Mouse (Mus musculus) spleen, adult 2 months (tissue): Measurements from ENCODE around the gene Atp1a2. TPM values are rescaled to one million over a fixed set of nuclear protein-coding genes. Genes with fewer than 3 reads are reported as not detected.
"Not testable (repeated sequence)": the region's sequence is repeated elsewhere in the genome, so short reads cannot be mapped to it uniquely, and the experiment has no call there.

Experiments used
- DNase-seq, 2 experiments: peaks; one replicate each; pipeline versions ENCODE4 v3.0.0 to v3.0.0-alpha.2; 2012 to 2021; ENCODE audit warnings: low spot score in 2 of 2, low read depth in 1 of 2
- H3K27ac ChIP-seq: fragments of 200-500 bp; 2 replicates; pipeline ENCODE4 v1.5.1; 2012; ENCODE audit warnings: low read length, inconsistent platforms; ENCODE audit not compliant: insufficient read depth
- H3K27me3 ChIP-seq: fragments of 200-500 bp; 2 replicates; pipeline ENCODE4 v1.6.1; 2012; ENCODE audit warnings: mild to moderate bottlenecking, moderate library complexity, low read length, inconsistent platforms; ENCODE audit not compliant: control insufficient read depth, insufficient read depth
- H3K36me3 ChIP-seq: fragments of 200-500 bp; 2 replicates; pipeline ENCODE4 v1.6.1; 2012; ENCODE audit warnings: mild to moderate bottlenecking, low read length, inconsistent platforms; ENCODE audit not compliant: control insufficient read depth, insufficient read depth
- H3K4me1 ChIP-seq: fragments of 200-500 bp; 2 replicates; pipeline ENCODE4 v1.6.1; 2011; ENCODE audit warnings: inconsistent platforms; ENCODE audit not compliant: control insufficient read depth, insufficient read depth, insufficient read length
- H3K4me3 ChIP-seq: fragments of 200-500 bp; 2 replicates; pipeline ENCODE4 v1.5.1; 2011; ENCODE audit warnings: mild to moderate bottlenecking, inconsistent platforms; ENCODE audit not compliant: insufficient read depth, insufficient read length; ENCODE audit errors: extremely low read depth
- CTCF ChIP-seq: fragments of 200-500 bp; IDR thresholded peaks from 2 replicates; pipeline ENCODE4 v1.5.1; 2011; ENCODE audit warnings: mild to moderate bottlenecking, inconsistent platforms; ENCODE audit not compliant: insufficient read depth, insufficient read length, insufficient replicate concordance; ENCODE audit errors: extremely low read depth
- POLR2A ChIP-seq: fragments of 200-500 bp; IDR thresholded peaks from 2 replicates; pipeline ENCODE4 v1.6.1; 2011; ENCODE audit warnings: low read depth, low read length, inconsistent platforms
- WGBS: fragments of 180-500 bp; shearing (Covaris S2); methylation state at CpG from one replicate; pipeline ENCODE4 v1.1.7; 2018; 5-methylcytosine and 5-hydroxymethylcytosine counted together
- polyA plus RNA-seq: library from polyadenylated mRNA; depleted of rRNA; stranded (reverse); fragments of >200 nt; gene quantifications from 2 replicates; pipeline ENCODE4 v1.2.3, GENCODE M21; 2012

The Atp1a2 gene
- polyA plus RNA-seq, 1 experiment: 3.9 TPM

DNA sequence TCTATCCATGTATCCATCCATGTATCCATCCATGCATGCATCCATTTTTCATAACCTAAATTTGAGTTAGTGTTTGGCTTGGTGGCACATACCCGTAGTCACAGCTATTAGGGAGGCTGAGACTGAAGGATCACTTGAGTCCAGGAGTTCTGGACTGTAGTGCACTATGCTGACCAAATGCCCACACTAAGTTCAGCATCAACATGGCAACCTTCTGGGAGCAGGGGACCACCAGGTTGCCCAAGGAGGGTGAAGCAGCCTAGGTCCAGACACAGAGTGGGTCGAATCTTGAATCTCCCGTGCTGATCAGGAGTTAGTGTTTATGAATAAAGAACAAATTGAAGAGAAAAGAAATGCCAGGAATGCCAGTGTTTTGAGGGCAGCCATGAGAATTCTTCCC lies 26.7 kb downstream of the Atp1a2 start:
- 91% methylated on average over 3 of the region's 3 CpGs for WGBS
- DNase-seq: no peak
- Histone ChIP-seq H3K4me1 (no peaks in the 10 kb centered on the region), H3K27me3 (no peaks in the 10 kb centered on the region), H3K4me3 (no peak overlapping the region), H3K27ac (no peak overlapping the region), H3K36me3 (no peaks in the 10 kb centered on the region)
- TF ChIP-seq POLR2A (no peak), CTCF (no peak)

DNA sequence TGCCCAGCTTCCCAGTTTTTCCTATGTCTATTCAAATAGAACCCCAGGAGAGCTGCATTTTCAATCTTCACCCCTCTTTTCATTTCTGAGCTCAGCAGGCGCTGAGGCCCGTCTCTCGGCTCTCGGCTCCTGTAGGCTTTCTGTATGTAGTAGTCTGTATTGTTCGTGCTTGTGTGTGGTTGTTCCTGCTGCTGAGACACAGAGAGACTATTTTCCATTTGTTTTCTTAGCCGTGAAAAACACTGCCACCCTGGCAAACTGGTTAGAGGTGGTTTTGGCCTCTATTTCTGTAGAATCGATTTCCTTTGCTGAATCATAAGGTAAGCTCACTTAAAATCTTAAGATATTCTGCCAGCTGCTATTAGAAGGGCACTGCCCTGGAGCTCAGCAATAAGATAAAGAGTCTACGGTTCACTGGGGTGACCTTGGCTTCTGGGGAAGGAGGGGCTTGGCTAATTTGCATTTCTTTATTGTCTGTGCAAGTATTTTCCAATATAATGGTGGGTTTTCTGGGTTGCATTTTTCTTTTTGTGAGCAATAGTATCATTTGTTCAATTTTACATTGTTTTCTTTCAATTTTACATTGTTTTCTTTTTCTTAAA lies 36.3 kb downstream of the Atp1a2 start, which contains the start of gene Igsf8:
Gene Igsf8, plus strand, starts transcription at position 165 of the 602 bp plus-strand sequence.
- no peak for TF ChIP-seq POLR2A
- TF ChIP-seq CTCF: no peak
- Histone ChIP-seq H3K4me3 (no peak within 1 kb of the TSS), H3K27me3 (no peaks in the 10 kb centered on the region), H3K4me1 (no peaks in the 10 kb centered on the region), H3K27ac (no peak within 1 kb of the TSS), H3K36me3 (no peaks in the 10 kb centered on the region)
- WGBS: 84% methylated on average over 8 of the region's 8 CpGs
- DNase-seq: no peak

DNA sequence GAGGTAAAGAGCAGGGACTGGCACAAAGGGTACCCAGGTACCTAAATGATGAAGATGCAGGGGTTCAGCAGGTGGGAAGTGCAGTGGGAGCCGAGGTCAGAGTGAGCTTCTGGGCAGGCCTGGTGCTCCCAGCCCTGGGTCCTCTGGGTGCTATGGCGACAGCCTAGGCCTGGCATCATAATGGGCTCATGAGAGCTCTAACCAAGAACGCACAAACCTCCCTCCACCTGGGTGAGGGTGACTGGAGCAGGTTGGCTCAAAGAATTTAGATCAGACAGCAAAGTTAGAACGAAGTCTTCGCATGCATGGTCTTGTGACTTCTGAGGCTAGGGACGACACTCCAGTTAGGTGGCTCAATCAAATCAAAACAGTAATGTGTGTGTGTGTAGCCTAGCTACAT lies 39.5 kb downstream of the Atp1a2 start, which contains the start of gene Atp1a4:
Gene Atp1a4, minus strand, starts transcription at position 101 of the 400 bp plus-strand sequence.
- Histone ChIP-seq H3K36me3 (no peaks in the 10 kb centered on the region), H3K4me3 (no peak within 1 kb of the TSS), H3K4me1 (no peaks in the 10 kb centered on the region), H3K27ac (no peak within 1 kb of the TSS), H3K27me3 (no peaks in the 10 kb centered on the region)
- WGBS: 92% methylated on average over 6 of the region's 6 CpGs
- DNase-seq: no peak
- no peak for TF ChIP-seq POLR2A

DNA sequence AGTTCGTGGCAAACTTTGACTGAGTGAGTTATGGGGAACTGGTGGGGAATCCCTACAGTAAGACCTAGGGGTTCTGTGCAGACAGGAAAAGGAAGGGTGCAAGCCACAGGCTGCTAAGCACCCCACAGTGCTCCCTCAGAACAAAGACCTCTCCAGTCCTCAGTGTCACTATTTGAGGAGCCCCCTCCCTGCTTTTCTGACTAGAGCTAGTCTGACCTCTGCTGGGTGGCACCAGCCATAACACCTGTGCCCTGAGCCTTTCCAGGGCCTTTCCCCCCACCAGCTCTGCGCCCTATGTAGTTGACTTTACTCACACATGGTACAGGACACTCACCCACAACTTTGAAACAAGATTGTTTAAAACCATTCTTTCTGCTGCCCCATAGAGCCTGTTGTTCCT lies 50.2 kb downstream of the Atp1a2 start:
- no peak for DNase-seq
- TF ChIP-seq POLR2A (no peak), CTCF (peak; percentile 31; the same call in 1 of the 2 replicates)
- no peaks in the 10 kb centered on the region for H3K4me1 ChIP-seq
- H3K4me3 ChIP-seq: no peak overlapping the region
- WGBS: 32% methylated on average over 2 of the region's 2 CpGs
- no peaks in the 10 kb centered on the region for H3K27me3 ChIP-seq
- H3K36me3 ChIP-seq: no peaks in the 10 kb centered on the region
- H3K27ac ChIP-seq: no peak overlapping the region

DNA sequence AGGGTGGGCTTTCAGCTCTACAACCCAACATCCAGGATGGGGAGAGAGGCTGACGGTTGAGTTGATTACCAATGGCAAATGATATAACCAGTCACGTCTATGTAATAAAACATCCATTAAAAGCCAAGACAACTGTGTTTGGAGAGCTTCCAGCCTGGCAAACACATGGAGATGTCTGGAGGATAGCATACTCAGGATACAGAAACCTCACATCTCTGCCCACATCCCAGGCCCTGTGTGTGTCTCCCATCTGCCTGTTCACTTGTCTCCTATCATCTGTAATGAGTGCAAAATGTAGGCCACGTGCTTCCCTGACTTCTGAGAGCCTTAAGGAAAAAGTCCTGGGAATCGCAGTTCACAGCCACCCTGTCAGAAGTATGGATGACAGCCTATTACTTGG lies 50.6 kb downstream of the Atp1a2 start:
- no peak for DNase-seq
- no peak overlapping the region for H3K4me3 ChIP-seq
- 73% methylated on average over 4 of the region's 4 CpGs for WGBS
- H3K4me1 ChIP-seq: no peaks in the 10 kb centered on the region
- H3K27ac ChIP-seq: no peak overlapping the region
- H3K36me3 ChIP-seq: no peaks in the 10 kb centered on the region
- no peaks in the 10 kb centered on the region for H3K27me3 ChIP-seq
- TF ChIP-seq POLR2A (no peak), CTCF (no peak)

DNA sequence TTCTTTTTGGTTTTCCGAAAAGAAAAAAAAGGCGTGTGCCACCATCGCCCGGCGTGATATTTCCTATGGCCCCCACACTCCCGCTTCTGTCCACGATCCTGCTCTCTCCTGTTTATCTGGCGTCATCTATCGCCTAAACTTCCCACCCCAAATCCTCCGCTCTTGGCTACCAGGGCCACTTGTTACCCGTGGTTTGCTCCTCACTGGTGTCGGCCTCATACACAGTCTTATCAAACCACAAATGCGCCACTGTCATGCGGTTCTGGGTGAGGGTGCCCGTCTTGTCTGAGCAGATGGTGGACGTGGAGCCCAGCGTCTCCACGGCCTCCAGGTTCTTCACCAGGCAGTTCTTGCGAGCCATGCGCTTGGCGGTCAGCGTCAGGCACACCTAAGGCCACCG lies 53.2 kb downstream of the Atp1a2 start:
- not testable (repeated sequence) for DNase-seq, H3K27me3 ChIP-seq, H3K36me3 ChIP-seq, H3K4me3 ChIP-seq, H3K27ac ChIP-seq, H3K4me1 ChIP-seq
- 58% methylated on average over 23 of the region's 23 CpGs for WGBS

DNA sequence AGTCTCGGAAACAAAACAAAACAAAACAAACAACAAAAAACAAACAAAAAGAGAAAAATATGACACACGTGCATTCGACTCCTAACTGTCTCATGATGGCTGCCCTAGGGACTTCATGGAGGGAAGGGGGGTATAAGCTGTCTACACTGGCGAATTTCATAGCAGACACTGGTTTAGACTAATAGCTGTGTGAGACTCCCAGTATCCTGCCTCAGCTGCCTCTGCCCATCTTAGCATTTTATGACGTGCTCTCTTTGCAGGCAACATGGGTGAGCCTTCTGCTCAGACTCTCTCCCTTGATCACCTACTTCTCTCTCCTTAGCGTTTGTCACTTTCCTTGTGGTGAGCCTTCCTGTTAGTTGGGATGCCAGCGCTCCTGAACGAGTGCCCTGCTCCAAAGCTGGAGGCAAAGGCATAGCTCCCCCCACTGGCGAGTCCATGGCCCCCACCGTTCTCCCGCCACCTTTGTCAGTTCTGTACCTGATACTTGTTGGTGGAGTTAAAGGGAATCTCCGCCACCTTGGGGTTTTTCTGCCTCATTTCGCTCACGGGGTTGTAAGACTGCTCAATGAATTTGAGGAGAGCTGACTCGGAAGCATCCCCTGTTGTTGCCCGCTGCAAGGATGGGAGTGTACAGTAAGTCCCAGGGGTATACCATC lies 54.2 kb downstream of the Atp1a2 start:
- Histone ChIP-seq H3K36me3 (no peaks in the 10 kb centered on the region), H3K4me1 (no peaks in the 10 kb centered on the region), H3K4me3 (no peak overlapping the region), H3K27ac (no peak overlapping the region), H3K27me3 (no peaks in the 10 kb centered on the region)
- DNase-seq: no peak
- 65% methylated on average over 16 of the region's 16 CpGs for WGBS
- TF ChIP-seq POLR2A (no peak), CTCF (no peak)
